Mouse (Mus musculus) megakaryocyte-erythroid progenitor cell, adult 5-6 weeks (primary cell): ENCODE measurements around the gene Mrpl9. TPM values are rescaled to one million over a fixed set of nuclear protein-coding genes. Genes with fewer than 3 reads are reported as not detected.

ENCODE experiments used
- ATAC-seq: replicated peaks from 2 replicates; pipeline ENCODE4 v1.8.0; 2016; ENCODE audit warnings: mild to moderate bottlenecking, inconsistent platforms; ENCODE audit not compliant: severe bottlenecking, poor library complexity, low FRiP score, low TSS enrichment
- total RNA-seq, 2 experiments: library from RNA; stranded (forward) in 1 of 2; stranded (reverse) in 1 of 2; fragments of 200-1000, 215-1000 nt in 1 of 2; fragments of >200 nt in 1 of 2; fragmentation: Nextera tagmentation in 1 of 2; gene quantifications; 2 replicates each; pipeline ENCODE4 v1.2.3; 2014 to 2017

Gene Mrpl9
- total RNA-seq (2014; fragmentation: Nextera tagmentation) (47.9 and 62.5 TPM in 2 replicates), total RNA-seq (2017) (92.4 and 99.0 TPM in 2 replicates)

GRCm38 (mm10) chr3:94442951-94443596, at the start of gene Mrpl9:
Gene Mrpl9, plus strand, starts transcription at chr3:94443318.
- peak; percentile 96 for ATAC-seq

GRCm38 (mm10) chr3:94396336-94396735, 46.8 kb upstream of the Mrpl9 start:
- no peak for ATAC-seq

GRCm38 (mm10) chr3:94396851-94397250, 46.3 kb upstream of the Mrpl9 start:
- no peak for ATAC-seq

GRCm38 (mm10) chr3:94398217-94398616, 44.9 kb upstream of the Mrpl9 start, which contains the start of gene Lingo4:
Gene Lingo4, plus strand, starts transcription at chr3:94398517.
- no peak for ATAC-seq

- 0 out of 2 replicates have a peak, but pooled peaks have one; percentile 15 for ATAC-seq
Observed at GRCm38 (mm10) chr3:94398943-94399481, 44.1 kb upstream of the Mrpl9 start.

GRCm38 (mm10) chr3:94399663-94400310, 43.3 kb upstream of the Mrpl9 start:
- ATAC-seq: no peak

- no peak for ATAC-seq
Observed at GRCm38 (mm10) chr3:94402451-94402850, 40.7 kb upstream of the Mrpl9 start.

GRCm38 (mm10) chr3:94404366-94405054, 38.6 kb upstream of the Mrpl9 start:
- ATAC-seq: no peak

GRCm38 (mm10) chr3:94405561-94405960, 37.6 kb upstream of the Mrpl9 start:
- ATAC-seq: no peak

- peak; percentile 46 for ATAC-seq
Observed at GRCm38 (mm10) chr3:94412530-94412929, 30.6 kb upstream of the Mrpl9 start.

- ATAC-seq: peak; percentile 100
Observed at GRCm38 (mm10) chr3:94413031-94413679, 30.0 kb upstream of the Mrpl9 start, which contains the start of gene Tdrkh. Gene Tdrkh, plus strand, starts transcription at chr3:94413273.

- no peak for ATAC-seq
Observed at GRCm38 (mm10) chr3:94430980-94431379, 12.1 kb upstream of the Mrpl9 start.

GRCm38 (mm10) chr3:94434305-94434704, 8.8 kb upstream of the Mrpl9 start:
- ATAC-seq: no peak

- ATAC-seq: no peak
Observed at GRCm38 (mm10) chr3:94436420-94436819, 6.7 kb upstream of the Mrpl9 start.

GRCm38 (mm10) chr3:94441182-94441581, 1.9 kb upstream of the Mrpl9 start:
- ATAC-seq: peak; percentile 56

- ATAC-seq: peak; percentile 31
Observed at GRCm38 (mm10) chr3:94443597-94443964, 463 bp downstream of the Mrpl9 start, which contains the start of gene Oaz3. Gene Oaz3, minus strand, starts transcription at chr3:94443915.

GRCm38 (mm10) chr3:94449377-94449776, 6.3 kb downstream of the Mrpl9 start:
- no peak for ATAC-seq

GRCm38 (mm10) chr3:94456529-94457000, 13.4 kb downstream of the Mrpl9 start:
- peak; percentile 95 for ATAC-seq

- ATAC-seq: 0 out of 2 replicates have a peak, but pooled peaks have one; percentile 26
Observed at GRCm38 (mm10) chr3:94457055-94457454, 13.9 kb downstream of the Mrpl9 start.
